Mouse (Mus musculus) olfactory bulb, adult 2 months (tissue): Measurements from ENCODE around the gene Eif2ak4.

Source experiments
- CTCF ChIP-seq: fragments of 200-500 bp; IDR thresholded peaks from 2 replicates; pipeline ENCODE4 v1.5.1; 2012; ENCODE audit warnings: low read depth, mild to moderate bottlenecking, low read length, moderate library complexity; ENCODE audit not compliant: insufficient read depth
- POLR2A ChIP-seq: fragments of 200-500 bp; IDR thresholded peaks from 2 replicates; pipeline ENCODE4 v1.6.1; 2012; ENCODE audit warnings: mild to moderate bottlenecking, low read depth, low read length, moderate library complexity; ENCODE audit not compliant: insufficient read depth

GRCm38 (mm10) chr2:118480886-118481285 is 92.5 kb downstream of the Eif2ak4 start:
- TF ChIP-seq POLR2A (no peak), CTCF (no peak)
